Comparison of ENCODE assay signal across 9 mouse cellular contexts in genomic region chr1:157038111-157039008, GRCm38 (mm10).
DNase-seq lines count a peak whose midpoint lies in the region; ATAC-seq and TF ChIP-seq lines count a peak whose summit lies in the region.
"Had no signal": no experiment of that assay in that cellular context is flagged by ENCODE, and none has a peak within 500 bp of the region (broad histone marks: within the 10 kb centered on the region; RNA-seq: fewer than 3 reads in every experiment).

No protein-coding gene starts in this region.

- no peak overlapping the region for H3K9ac ChIP-seq in heart, embryonic 11.5 days (ENCODE audit: low read depth, low read length)
- no peak overlapping the region for H3K9ac ChIP-seq in heart, adult 2 months (ENCODE audit: low read depth, low read length)
- no peak overlapping the region for H3K9ac ChIP-seq in forebrain, embryonic 16.5 days (replicated peaks; ENCODE audit: low read depth, low read length)

- no peaks in the 10 kb centered on the region for H3K27me3 ChIP-seq in heart, embryonic 11.5 days (ENCODE audit: control insufficient read depth, insufficient read depth, low read length)
- H3K27me3 ChIP-seq in heart, adult 2 months (ENCODE audit: control insufficient read depth, insufficient read depth, low read length) = no peaks in the 10 kb centered on the region
- no peaks in the 10 kb centered on the region for H3K27me3 ChIP-seq in forebrain, embryonic 16.5 days (replicated peaks; ENCODE audit: control insufficient read depth, insufficient read depth, low read length)

- no peaks in the 10 kb centered on the region for H3K79me2 ChIP-seq in heart, adult 2 months (replicated peaks; ENCODE audit: control insufficient read depth, insufficient read depth, low read length)
- H3K79me2 ChIP-seq in macrophage (ENCODE audit: inconsistent target) = no peaks in the 10 kb centered on the region

- H3K4me1 ChIP-seq in heart, embryonic 11.5 days (ENCODE audit: control insufficient read depth, insufficient read depth, low read length) = peaks cover 13% of the 10 kb centered on the region
- peaks cover 7% of the 10 kb centered on the region for H3K4me1 ChIP-seq in heart, adult 2 months (ENCODE audit: control insufficient read depth, insufficient read depth, low read length)
- H3K4me1 ChIP-seq in forebrain, embryonic 16.5 days (replicated peaks; ENCODE audit: control insufficient read depth, insufficient read depth, low read length) = peaks cover 42% of the 10 kb centered on the region

- no peaks in the 10 kb centered on the region for H3K9me3 ChIP-seq in heart, embryonic 11.5 days (replicated peaks; ENCODE audit: control insufficient read depth, low read length)
- H3K9me3 ChIP-seq in forebrain, embryonic 16.5 days (ENCODE audit: control insufficient read depth, low read length) = no peaks in the 10 kb centered on the region

- 69% methylated on average over 14 of the region's 14 CpGs for WGBS in heart, embryonic 11.5 days (ENCODE audit: insufficient replicate concordance)
- WGBS in heart, adult 2 months = 81% methylated on average over 14 of the region's 14 CpGs
- WGBS in forebrain, embryonic 16.5 days = 42% methylated on average over 14 of the region's 14 CpGs
- 62% methylated on average over 13 of the region's 14 CpGs for WGBS in macrophage (ENCODE audit: missing documents)

- no peak for ATAC-seq in heart, embryonic 11.5 days (replicated peaks; ENCODE audit: insufficient number of reproducible peaks, low FRiP score, low TSS enrichment)
- ATAC-seq in forebrain, embryonic 16.5 days = no peak

- intact Hi-C loops in heart, adult 2 months (cut with DNase I) = no loop called here

- H3K36me3 ChIP-seq in heart, embryonic 11.5 days (ENCODE audit: control insufficient read depth, insufficient read depth, low read length) = no peaks in the 10 kb centered on the region
- H3K36me3 ChIP-seq in heart, adult 2 months (ENCODE audit: control insufficient read depth, insufficient read depth, low read length) = no peaks in the 10 kb centered on the region
- H3K36me3 ChIP-seq in forebrain, embryonic 16.5 days (ENCODE audit: control insufficient read depth, insufficient read depth) = no peaks in the 10 kb centered on the region
- H3K36me3 ChIP-seq in macrophage (ENCODE audit: inconsistent target) = no peaks in the 10 kb centered on the region

- DNase-seq in heart, adult 2 months = no peak
- peak; percentile 72 for DNase-seq in CD4-positive, CD25-positive, alpha-beta regulatory T cell, adult 2 months (ENCODE audit: low read depth, low spot score)
- no peak for DNase-seq in right cerebral cortex, postnatal 25 days
- DNase-seq in layer of hippocampus, adult 8-10 months (ENCODE audit: low spot score in 2 of 2) = no peak
- no peak for DNase-seq in adrenal gland, postnatal 25 days

- no peak for TF ChIP-seq EP300 in heart, adult 2 months (IDR thresholded peaks at IDR 0.05; ENCODE audit: insufficient read depth, low read depth, low read length)

- peak overlapping the region; percentile 54 for H3K4me2 ChIP-seq in heart, embryonic 11.5 days
- peak overlapping the region; percentile 6 for H3K4me2 ChIP-seq in forebrain, embryonic 16.5 days (ENCODE audit: low read length)

- H3K27ac ChIP-seq in heart, embryonic 11.5 days (ENCODE audit: low read depth, low read length) = peak overlapping the region; percentile 82
- H3K27ac ChIP-seq in heart, adult 2 months = no peak overlapping the region
- H3K27ac ChIP-seq in forebrain, embryonic 16.5 days (ENCODE audit: low read length) = peak overlapping the region; percentile 85
- H3K27ac ChIP-seq in macrophage = peak overlapping the region; percentile 65
- H3K27ac ChIP-seq: kidney, postnatal 0 days had no signal

- no peak overlapping the region for H3K4me3 ChIP-seq in heart, embryonic 11.5 days (ENCODE audit: low read depth, low read length)
- H3K4me3 ChIP-seq in heart, adult 2 months = no peak overlapping the region
- no peak overlapping the region for H3K4me3 ChIP-seq in forebrain, embryonic 16.5 days (replicated peaks; ENCODE audit: low read length)
- no peak overlapping the region; the same call in 1 of the 2 replicates for H3K4me3 ChIP-seq in macrophage (ENCODE audit: inconsistent target)

- TF ChIP-seq POLR2A in heart, adult 2 months (IDR thresholded peaks at IDR 0.05; ENCODE audit: insufficient read depth, low read depth, low read length) = no peak

- no peak for TF ChIP-seq CTCF in heart, adult 2 months (IDR thresholded peaks at IDR 0.05)
